Mouse (Mus musculus): ENCODE results near the gene Scarf1. TPM values are rescaled to one million over a fixed set of nuclear protein-coding genes. Genes with fewer than 3 reads are reported as not detected.
"Not testable (repeated sequence)": the region's sequence is repeated elsewhere in the genome, so short reads cannot be mapped to it uniquely, and the experiment has no call there.

The Scarf1 gene
- polyA plus RNA-seq, 1 experiment from 2014 or later = 3.3 TPM

- ATAC-seq = no peak
- peaks cover 7% of the 10 kb centered on the region for H3K4me1 ChIP-seq
- H3K36me3 ChIP-seq (ENCODE audit: poor library complexity, severe bottlenecking) = peaks cover 10% of the 10 kb centered on the region; the same call in 1 of the 2 replicates
- H3K27ac ChIP-seq = no peak overlapping the region
- H3K4me3 ChIP-seq = no peak overlapping the region
- H3K9me3 ChIP-seq (replicated peaks) = no peaks in the 10 kb centered on the region
- no peak overlapping the region for H3K4me2 ChIP-seq
- 88% methylated on average over 9 of the region's 9 CpGs for WGBS
- no peak overlapping the region for H3K9ac ChIP-seq
- H3K27me3 ChIP-seq = no peaks in the 10 kb centered on the region
Observed at GRCm38 (mm10) chr11:75544713-75545112, 31.4 kb downstream of the Scarf1 start.

GRCm38 (mm10) chr11:75546057-75546456, 32.7 kb downstream of the Scarf1 start:
- Histone ChIP-seq H3K4me2 (no peak overlapping the region), H3K9me3 (replicated peaks) (no peaks in the 10 kb centered on the region), H3K27ac (no peak overlapping the region), H3K36me3 (ENCODE audit: poor library complexity, severe bottlenecking) (peaks cover 10% of the 10 kb centered on the region; the same call in 1 of the 2 replicates), H3K9ac (no peak overlapping the region), H3K27me3 (no peaks in the 10 kb centered on the region), H3K4me3 (no peak overlapping the region), H3K4me1 (peaks cover 20% of the 10 kb centered on the region)
- ATAC-seq = no peak
- 78% methylated on average over 4 of the region's 4 CpGs for WGBS

GRCm38 (mm10) chr11:75549658-75550111, 36.3 kb downstream of the Scarf1 start:
- no peaks in the 10 kb centered on the region for H3K27me3 ChIP-seq
- peak overlapping the region; percentile 35; the same call in 1 of the 2 replicates for H3K27ac ChIP-seq
- 61% methylated on average over 5 of the region's 5 CpGs for WGBS
- no peak for ATAC-seq
- H3K4me1 ChIP-seq = peaks cover 33% of the 10 kb centered on the region
- no peaks in the 10 kb centered on the region for H3K9me3 ChIP-seq (replicated peaks)
- peaks cover 6% of the 10 kb centered on the region; the same call in 1 of the 2 replicates for H3K36me3 ChIP-seq (ENCODE audit: poor library complexity, severe bottlenecking)
- no peak overlapping the region for H3K9ac ChIP-seq
- H3K4me3 ChIP-seq = no peak overlapping the region
- H3K4me2 ChIP-seq = peak overlapping the region; percentile 1; the same call in 1 of the 2 replicates

- peaks cover 5% of the 10 kb centered on the region; the same call in 1 of the 2 replicates for H3K36me3 ChIP-seq (ENCODE audit: poor library complexity, severe bottlenecking)
- H3K9me3 ChIP-seq (replicated peaks) = no peaks in the 10 kb centered on the region
- 52% methylated on average over 12 of the region's 12 CpGs for WGBS
- H3K27ac ChIP-seq = peak overlapping the region; percentile 35; the same call in 1 of the 2 replicates
- ATAC-seq = no peak
- H3K9ac ChIP-seq = no peak overlapping the region
- H3K27me3 ChIP-seq = no peaks in the 10 kb centered on the region
- no peak overlapping the region for H3K4me3 ChIP-seq
- peak overlapping the region; percentile 1; the same call in 1 of the 2 replicates for H3K4me2 ChIP-seq
- H3K4me1 ChIP-seq = peaks cover 33% of the 10 kb centered on the region
Observed at GRCm38 (mm10) chr11:75550200-75550946, 37.0 kb downstream of the Scarf1 start.

GRCm38 (mm10) chr11:75551321-75551720, 38.0 kb downstream of the Scarf1 start:
- Histone ChIP-seq H3K9ac (peak overlapping the region; percentile 26; the same call in 1 of the 2 replicates), H3K36me3 (ENCODE audit: poor library complexity, severe bottlenecking) (peaks cover 3% of the 10 kb centered on the region; the same call in 1 of the 2 replicates), H3K27ac (no peak overlapping the region), H3K4me1 (peaks cover 33% of the 10 kb centered on the region), H3K27me3 (no peaks in the 10 kb centered on the region), H3K4me2 (no peak overlapping the region), H3K4me3 (no peak overlapping the region), H3K9me3 (replicated peaks) (no peaks in the 10 kb centered on the region)
- WGBS = 89% methylated on average over 5 of the region's 5 CpGs
- no peak for ATAC-seq

GRCm38 (mm10) chr11:75551961-75552441, 38.7 kb downstream of the Scarf1 start:
- Histone ChIP-seq H3K36me3 (ENCODE audit: poor library complexity, severe bottlenecking) (no peaks in the 10 kb centered on the region), H3K4me1 (peaks cover 33% of the 10 kb centered on the region), H3K27me3 (no peaks in the 10 kb centered on the region), H3K4me2 (no peak overlapping the region), H3K9ac (peak overlapping the region; percentile 35), H3K9me3 (replicated peaks) (no peaks in the 10 kb centered on the region), H3K4me3 (no peak overlapping the region), H3K27ac (peak overlapping the region; percentile 44; the same call in 1 of the 2 replicates)
- 70% methylated on average over 9 of the region's 9 CpGs for WGBS
- no peak for ATAC-seq

GRCm38 (mm10) chr11:75552906-75553482, 39.7 kb downstream of the Scarf1 start:
- Histone ChIP-seq H3K4me2 (no peak overlapping the region), H3K27ac (no peak overlapping the region), H3K36me3 (ENCODE audit: poor library complexity, severe bottlenecking) (0 out of 2 replicates have a peak, but pooled peaks cover 8% of the 10 kb centered on the region), H3K4me3 (no peak overlapping the region), H3K9ac (no peak overlapping the region), H3K9me3 (replicated peaks) (0 out of 2 replicates have a peak, but pooled peaks cover under 1% of the 10 kb centered on the region), H3K27me3 (no peaks in the 10 kb centered on the region), H3K4me1 (peaks cover 33% of the 10 kb centered on the region)
- no peak for ATAC-seq
- WGBS = 53% methylated on average over 7 of the region's 7 CpGs

GRCm38 (mm10) chr11:75556006-75556405, 42.7 kb downstream of the Scarf1 start:
- H3K9ac ChIP-seq; H3K27ac ChIP-seq; H3K9me3 ChIP-seq (replicated peaks); H3K4me3 ChIP-seq; ATAC-seq; H3K4me2 ChIP-seq; H3K27me3 ChIP-seq: not testable (repeated sequence)
- Histone ChIP-seq H3K36me3 (ENCODE audit: poor library complexity, severe bottlenecking) (peaks cover 12% of the 10 kb centered on the region; the same call in 1 of the 2 replicates), H3K4me1 (peaks cover 13% of the 10 kb centered on the region; the same call in 1 of the 2 replicates)
- 92% methylated on average over 6 of the region's 6 CpGs for WGBS

- ATAC-seq = no peak
- Histone ChIP-seq H3K4me3 (no peak overlapping the region), H3K27me3 (no peaks in the 10 kb centered on the region), H3K9ac (no peak overlapping the region), H3K4me1 (peaks cover 3% of the 10 kb centered on the region; the same call in 1 of the 2 replicates), H3K9me3 (replicated peaks) (0 out of 2 replicates have a peak, but pooled peaks cover 3% of the 10 kb centered on the region), H3K4me2 (no peak overlapping the region), H3K27ac (no peak overlapping the region), H3K36me3 (ENCODE audit: poor library complexity, severe bottlenecking) (peaks cover 20% of the 10 kb centered on the region; the same call in 1 of the 2 replicates)
- WGBS = 80% methylated on average over 6 of the region's 6 CpGs
Observed at GRCm38 (mm10) chr11:75557142-75557541, 43.8 kb downstream of the Scarf1 start.

- Histone ChIP-seq H3K9me3 (replicated peaks) (0 out of 2 replicates have a peak, but pooled peaks cover 3% of the 10 kb centered on the region), H3K4me1 (no peaks in the 10 kb centered on the region), H3K9ac (no peak overlapping the region), H3K4me2 (no peak overlapping the region), H3K36me3 (ENCODE audit: poor library complexity, severe bottlenecking) (peaks cover 27% of the 10 kb centered on the region), H3K27me3 (no peaks in the 10 kb centered on the region), H3K4me3 (no peak overlapping the region), H3K27ac (no peak overlapping the region)
- WGBS = 91% methylated on average over 1 of the region's 1 CpGs
- ATAC-seq = no peak
Observed at GRCm38 (mm10) chr11:75558101-75558500, 44.8 kb downstream of the Scarf1 start.

- no peak overlapping the region for H3K4me3 ChIP-seq
- 0 out of 2 replicates have a peak, but pooled peaks cover 3% of the 10 kb centered on the region for H3K9me3 ChIP-seq (replicated peaks)
- no peaks in the 10 kb centered on the region for H3K27me3 ChIP-seq
- no peak for ATAC-seq
- H3K4me2 ChIP-seq = no peak overlapping the region
- peaks cover 35% of the 10 kb centered on the region for H3K36me3 ChIP-seq (ENCODE audit: poor library complexity, severe bottlenecking)
- H3K9ac ChIP-seq = no peak overlapping the region
- H3K4me1 ChIP-seq = no peaks in the 10 kb centered on the region
- 92% methylated on average over 8 of the region's 8 CpGs for WGBS
- no peak overlapping the region for H3K27ac ChIP-seq
Observed at GRCm38 (mm10) chr11:75559870-75560504, 46.6 kb downstream of the Scarf1 start.
